Mouse (Mus musculus): Measurements from ENCODE around the gene Clec2g.

GRCm38 (mm10) chr6:128992337-128992736, 58.2 kb downstream of the Clec2g start:
- TF ChIP-seq POLR2A (IDR thresholded peaks at IDR 0.05; ENCODE audit: low read depth, low read length) (no peak), CTCF (IDR thresholded peaks at IDR 0.05; ENCODE audit: extremely low read depth, insufficient read depth, insufficient read length, insufficient replicate concordance) (no peak)

Data from spleen, adult 2 months (tissue).